12 mouse cellular contexts compared by ENCODE assay signal in the genomic region with DNA sequence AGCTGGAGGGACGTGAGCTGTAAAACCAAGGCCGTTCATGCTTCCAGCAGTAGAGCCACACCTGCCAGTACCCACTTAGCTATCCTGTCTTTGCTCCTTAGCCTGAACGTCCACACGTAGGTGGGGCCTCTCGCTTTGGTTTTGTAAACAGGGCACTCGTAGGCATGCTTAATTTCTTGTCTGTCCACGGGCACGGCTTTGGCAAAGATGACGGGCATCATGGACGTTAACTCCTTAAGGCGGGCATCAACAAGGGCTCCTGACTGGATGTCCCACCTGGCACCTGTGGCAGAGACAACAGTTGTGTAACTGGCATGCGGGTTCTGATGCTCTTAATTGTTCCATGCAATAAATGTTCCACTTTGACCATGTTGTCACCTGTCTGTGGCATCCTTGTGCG.
"Had no signal": no experiment of that assay in that cellular context is flagged by ENCODE, and none has a peak within 500 bp of the region (broad histone marks: within the 10 kb centered on the region; RNA-seq: fewer than 3 reads in every experiment).

No protein-coding gene starts in this region.

- DNase-seq: retina, postnatal 1 day; right cerebral cortex, adult 18-20 months; right cerebral cortex, postnatal 14 days; right cerebral cortex, postnatal 25 days; right cerebral cortex, postnatal 4 days; spleen, adult 18-20 months; thymus, adult 18-20 months; thymus, adult 2 months; thymus, postnatal 14 days; thymus, postnatal 25 days; thymus, postnatal 36 days; thymus, postnatal 4 days had no signal
